9 mouse cellular contexts compared by ENCODE assay signal in the genomic region with DNA sequence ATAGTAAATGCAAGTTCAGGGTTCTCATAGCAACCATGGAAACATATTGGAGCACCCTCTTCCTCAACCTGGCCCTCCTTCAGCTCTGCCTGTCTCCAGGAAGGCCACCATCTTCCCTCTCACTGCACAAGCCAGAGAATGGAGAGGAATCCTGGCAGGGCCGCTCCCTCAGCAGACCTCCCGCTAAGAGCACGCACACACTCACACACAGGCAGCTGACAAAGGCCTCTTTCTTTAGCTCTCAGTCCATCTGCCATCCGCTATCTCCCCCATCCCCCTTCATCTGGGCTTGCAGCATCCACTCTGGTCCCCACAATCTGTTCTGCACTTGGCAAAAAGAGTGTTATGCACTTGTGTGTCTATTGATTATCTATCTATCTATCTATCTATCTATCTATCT. TPM values are rescaled to one million over a fixed set of nuclear protein-coding genes. Genes with fewer than 3 reads are reported as not detected.
A peak's percentile ranks its signal among the peaks of the same experiment; 100 is the strongest.
DNase-seq lines count a peak whose midpoint lies in the region; ATAC-seq and TF ChIP-seq lines count a peak whose summit lies in the region.
"Had no signal": no experiment of that assay in that cellular context is flagged by ENCODE, and none has a peak within 500 bp of the region (broad histone marks: within the 10 kb centered on the region; RNA-seq: fewer than 3 reads in every experiment).

No protein-coding gene starts in this region.

- no peak overlapping the region for H3K4me2 ChIP-seq in midbrain, embryonic 15.5 days
- H3K4me2 ChIP-seq: liver, embryonic 11.5 days had no signal

- DNase-seq in Muller cell, postnatal 12 days (ENCODE audit: inconsistent ontology term): peak; percentile 20
- DNase-seq in embryo, embryonic 11 days: peak; percentile 34
- peak; percentile 77 to 84 for DNase-seq in layer of hippocampus, adult 2 months (ENCODE audit: low spot score in 2 of 2)
- DNase-seq in gastrocnemius, postnatal 10 days: no peak
- DNase-seq in urinary bladder, postnatal 25 days (ENCODE audit: low spot score): no peak
- no peak for DNase-seq in thymus, postnatal 25 days
- DNase-seq in kidney, postnatal 25 days: no peak

- H3K27ac ChIP-seq in layer of hippocampus, adult 2 months: peak overlapping the region; percentile 46
- no peak overlapping the region for H3K27ac ChIP-seq in midbrain, embryonic 15.5 days

- no peaks in the 10 kb centered on the region for H3K9me3 ChIP-seq in midbrain, embryonic 15.5 days

- TF ChIP-seq CTCF in layer of hippocampus, adult 2 months (conservative IDR thresholded peaks at IDR 0.05): no peak

- 26% methylated on average over 4 of the region's 4 CpGs for WGBS in midbrain, embryonic 15.5 days

- ATAC-seq in midbrain, embryonic 15.5 days (replicated peaks): peak; percentile 69; the same call in 1 of the 2 replicates

- H3K9ac ChIP-seq in midbrain, embryonic 15.5 days: no peak overlapping the region

- no peaks in the 10 kb centered on the region for H3K27me3 ChIP-seq in midbrain, embryonic 15.5 days (replicated peaks)

- H3K4me1 ChIP-seq in midbrain, embryonic 15.5 days: no peaks in the 10 kb centered on the region

- H3K4me3 ChIP-seq in layer of hippocampus, adult 2 months: no peak overlapping the region
- H3K4me3 ChIP-seq in midbrain, embryonic 15.5 days: no peak overlapping the region

- H3K36me3 ChIP-seq in midbrain, embryonic 15.5 days (replicated peaks): no peaks in the 10 kb centered on the region

RNA-seq across cellular contexts. Expression of gene Apba2, which starts 50.1 kb away (rescaled TPM):
- total RNA-seq in layer of hippocampus, adult 2 months (2021): 100 to 1,000 TPM; 249 to 259 TPM
- 199 and 201 TPM in 2 replicates for polyA plus RNA-seq in midbrain, embryonic 15.5 days (2015; fragmentation: Nextera tagmentation; extraction: Ambion mirVana)
- total RNA-seq in gastrocnemius, postnatal 10 days (2021): 1 to 10 TPM in 1 of 2 experiments, under 1 TPM in 1; 0.49 to 1.1 TPM

RNA-seq across cellular contexts. Expression of gene Mcee, which starts 59.0 kb away (rescaled TPM):
- total RNA-seq in layer of hippocampus, adult 2 months (2021): 10 to 100 TPM; 50.0 to 51.5 TPM
- 32.8 and 33.4 TPM in 2 replicates for polyA plus RNA-seq in midbrain, embryonic 15.5 days (2015; fragmentation: Nextera tagmentation; extraction: Ambion mirVana)
- 10 to 100 TPM; 62.1 to 68.9 TPM for total RNA-seq in gastrocnemius, postnatal 10 days (2021)

RNA-seq across cellular contexts. Expression of gene Mphosph10, which starts 59.4 kb away (rescaled TPM):
- total RNA-seq in layer of hippocampus, adult 2 months (2021): 10 to 100 TPM; 22.9 to 26.1 TPM
- polyA plus RNA-seq in midbrain, embryonic 15.5 days (2015; fragmentation: Nextera tagmentation; extraction: Ambion mirVana): 23.2 and 23.7 TPM in 2 replicates
- total RNA-seq in gastrocnemius, postnatal 10 days (2021): 10 to 100 TPM; 15.4 to 17.1 TPM

Comparison
In these comparisons a context has a peak if more than half of its experiments do, and no peak if none do; other contexts are left out.
1. DNase-seq: peak in Muller cell, postnatal 12 days (single experiment), embryo, embryonic 11 days (single experiment) and layer of hippocampus, adult 2 months (2 of 2); none in gastrocnemius, postnatal 10 days (single experiment), urinary bladder, postnatal 25 days (single experiment), thymus, postnatal 25 days (single experiment) and kidney, postnatal 25 days (0 of 2).
2. RNA of gene Apba2, which starts 50.1 kb away (total RNA-seq): 249 to 259 TPM in layer of hippocampus, adult 2 months; 0.49 to 1.1 TPM in gastrocnemius, postnatal 10 days; every median in the first group is over 100 times any median in the second.